Mouse (Mus musculus): ENCODE data around the gene Slc30a9.

Slc30a9 gene

GRCm38 (mm10) chr5:67312522-67312851, 5.7 kb downstream of the Slc30a9 start:
- WGBS = 74% methylated on average over 3 of the region's 3 CpGs

- WGBS = 71% methylated on average over 17 of the region's 17 CpGs
Observed at GRCm38 (mm10) chr5:67321656-67322268, 15.0 kb downstream of the Slc30a9 start.

GRCm38 (mm10) chr5:67324032-67324431, 17.3 kb downstream of the Slc30a9 start:
- 68% methylated on average over 1 of the region's 1 CpGs for WGBS

- 93% methylated on average over 6 of the region's 6 CpGs for WGBS
Observed at GRCm38 (mm10) chr5:67340811-67341210, 34.1 kb downstream of the Slc30a9 start.

GRCm38 (mm10) chr5:67347060-67347459, 40.3 kb downstream of the Slc30a9 start:
- WGBS = 97% methylated on average over 2 of the region's 2 CpGs

GRCm38 (mm10) chr5:67348949-67349348, 42.2 kb downstream of the Slc30a9 start:
- WGBS = 46% methylated on average over 10 of the region's 10 CpGs

- WGBS = 93% methylated on average over 10 of the region's 10 CpGs
Observed at GRCm38 (mm10) chr5:67362316-67362715, 55.6 kb downstream of the Slc30a9 start.

GRCm38 (mm10) chr5:67362931-67363330, 56.2 kb downstream of the Slc30a9 start:
- 86% methylated on average over 2 of the region's 2 CpGs for WGBS

- 75% methylated on average over 8 of the region's 8 CpGs for WGBS
Observed at GRCm38 (mm10) chr5:67377044-67377621, 70.4 kb downstream of the Slc30a9 start.

GRCm38 (mm10) chr5:67381690-67382089, 74.9 kb downstream of the Slc30a9 start:
- WGBS = 83% methylated on average over 2 of the region's 2 CpGs

- WGBS = 88% methylated on average over 7 of the region's 7 CpGs
Observed at GRCm38 (mm10) chr5:67382556-67382955, 75.8 kb downstream of the Slc30a9 start.

- WGBS = 57% methylated on average over 6 of the region's 6 CpGs
Observed at GRCm38 (mm10) chr5:67393951-67394350, 87.2 kb downstream of the Slc30a9 start.

- 68% methylated on average over 11 of the region's 11 CpGs for WGBS
Observed at GRCm38 (mm10) chr5:67395211-67395851, 88.6 kb downstream of the Slc30a9 start.

- WGBS = 91% methylated on average over 14 of the region's 14 CpGs
Observed at GRCm38 (mm10) chr5:67397186-67397585, 90.4 kb downstream of the Slc30a9 start.

- WGBS = 77% methylated on average over 28 of the region's 28 CpGs
Observed at GRCm38 (mm10) chr5:67399876-67400607, 93.3 kb downstream of the Slc30a9 start.

GRCm38 (mm10) chr5:67400608-67401480, 94.1 kb downstream of the Slc30a9 start:
- 57% methylated on average over 12 of the region's 12 CpGs for WGBS

GRCm38 (mm10) chr5:67401612-67402011, 94.9 kb downstream of the Slc30a9 start:
- WGBS = 79% methylated on average over 9 of the region's 9 CpGs

GRCm38 (mm10) chr5:67404380-67404779, 97.6 kb downstream of the Slc30a9 start:
- 79% methylated on average over 7 of the region's 7 CpGs for WGBS

GRCm38 (mm10) chr5:67404919-67405318, 98.2 kb downstream of the Slc30a9 start:
- 87% methylated on average over 9 of the region's 9 CpGs for WGBS
